Mouse (Mus musculus) limb, embryonic 14.5 days (tissue): Measurements from ENCODE around the gene Moap1. TPM values are rescaled to one million over a fixed set of nuclear protein-coding genes. Genes with fewer than 3 reads are reported as not detected.

Source experiments
- ATAC-seq: fragments of 200-750 bp; cut with Nextera tagmentation; 2 replicates; pipeline ENCODE4 v1.8.0; 2017; ENCODE audit warnings: low read depth, moderate number of reproducible peaks, moderate TSS enrichment; ENCODE audit not compliant: low FRiP score
- DNase-seq: peaks from one replicate; pipeline ENCODE4 v3.0.0-alpha.2; 2015; ENCODE audit warnings: low spot score
- H3K27ac ChIP-seq: fragments of 300-500 bp; sonication (generic); replicated peaks from 2 replicates; pipeline ENCODE4 v1.5.1; 2014; ENCODE audit warnings: low read depth, mild to moderate bottlenecking, low read length, moderate library complexity, mixed read lengths
- H3K27me3 ChIP-seq: fragments of 300-500 bp; sonication (generic); 2 replicates; pipeline ENCODE4 v1.6.1; 2014; ENCODE audit warnings: low read length, mixed read lengths; ENCODE audit not compliant: control insufficient read depth, insufficient read depth
- H3K36me3 ChIP-seq: fragments of 300-500 bp; sonication (generic); 2 replicates; pipeline ENCODE4 v1.6.1; 2014; ENCODE audit warnings: mild to moderate bottlenecking, low read length, moderate library complexity, mixed read lengths; ENCODE audit not compliant: control insufficient read depth, insufficient read depth
- H3K4me1 ChIP-seq: fragments of 300-500 bp; sonication (generic); 2 replicates; pipeline ENCODE4 v1.6.1; 2014; ENCODE audit warnings: antibody characterized with exemption, low read length, mixed read lengths; ENCODE audit not compliant: control insufficient read depth, insufficient read depth
- H3K4me2 ChIP-seq: fragments of 300-500 bp; sonication (generic); replicated peaks from 2 replicates; pipeline ENCODE4 v1.6.1; 2014; ENCODE audit warnings: low read depth, mild to moderate bottlenecking, low read length, moderate library complexity; ENCODE audit not compliant: severe bottlenecking
- H3K4me3 ChIP-seq: fragments of 300-500 bp; sonication (generic); replicated peaks from 2 replicates; pipeline ENCODE4 v1.5.1; 2014; ENCODE audit warnings: low read length
- H3K9ac ChIP-seq: fragments of 300-500 bp; sonication (generic); 2 replicates; pipeline ENCODE4 v1.6.1; 2014; ENCODE audit warnings: mild to moderate bottlenecking, low read depth, low read length, moderate library complexity; ENCODE audit not compliant: severe bottlenecking
- H3K9me3 ChIP-seq: fragments of 300-500 bp; sonication (generic); 2 replicates; pipeline ENCODE4 v1.6.1; 2016; ENCODE audit warnings: low read length; ENCODE audit not compliant: control insufficient read depth
- POLR2A ChIP-seq: fragments of 200-500 bp; IDR thresholded peaks from 2 replicates; pipeline ENCODE4 v1.8.0; 2012; ENCODE audit warnings: inconsistent platforms, mild to moderate bottlenecking, moderate library complexity, borderline replicate concordance; ENCODE audit not compliant: insufficient read depth, insufficient read length; ENCODE audit errors: extremely low read depth
- WGBS: fragments of 180-500 bp; shearing (Covaris S2); extraction: QIAGEN DNeasy Blood & Tissue Kit; methylation state at CpG from one replicate; pipeline ENCODE4 v1.1.7; 2014; 5-methylcytosine and 5-hydroxymethylcytosine counted together
- polyA plus RNA-seq, 2 experiments: library from polyadenylated mRNA; depleted of rRNA in 1 of 2; stranded (reverse) in 1 of 2; unstranded in 1 of 2; fragments of >200 nt; fragmentation: Nextera tagmentation in 1 of 2; extraction: Ambion mirVana in 1 of 2; gene quantifications; 2 replicates each; pipeline versions ENCODE4 v1.2.1 to v1.2.3; 2012 to 2014

The Moap1 gene
- polyA plus RNA-seq, 2 experiments, result 2.2 to 17.6 TPM

GRCm38 (mm10) chr12:102710851-102711375, 32.5 kb downstream of the Moap1 start:
- no peak for TF ChIP-seq POLR2A
- WGBS, result 66% methylated on average over 4 of the region's 4 CpGs

GRCm38 (mm10) chr12:102709896-102710295, 33.6 kb downstream of the Moap1 start:
- no peak for TF ChIP-seq POLR2A
- no peaks in the 10 kb centered on the region for H3K9me3 ChIP-seq
- H3K36me3 ChIP-seq, result no peaks in the 10 kb centered on the region
- H3K4me1 ChIP-seq, result peaks cover 4% of the 10 kb centered on the region; the same call in 1 of the 2 replicates
- WGBS, result 70% methylated on average over 5 of the region's 5 CpGs
- H3K4me3 ChIP-seq, result no peak overlapping the region
- H3K27me3 ChIP-seq, result no peaks in the 10 kb centered on the region
- no peak overlapping the region for H3K27ac ChIP-seq
- ATAC-seq (no peak), DNase-seq (no peak)
- H3K9ac ChIP-seq, result no peak overlapping the region
- H3K4me2 ChIP-seq, result no peak overlapping the region

More at GRCm38 (mm10) chr12:102710851-102711375, 32.5 kb downstream of the Moap1 start:
- DNase-seq (no peak), ATAC-seq (no peak)
- no peak overlapping the region for H3K9ac ChIP-seq
- H3K4me2 ChIP-seq, result no peak overlapping the region
- H3K27ac ChIP-seq, result no peak overlapping the region
- no peaks in the 10 kb centered on the region; the same call in 1 of the 2 replicates for H3K4me1 ChIP-seq
- no peaks in the 10 kb centered on the region for H3K36me3 ChIP-seq
- H3K27me3 ChIP-seq, result no peaks in the 10 kb centered on the region
- no peak overlapping the region for H3K4me3 ChIP-seq
- no peaks in the 10 kb centered on the region for H3K9me3 ChIP-seq

- Histone ChIP-seq H3K27me3 (no peaks in the 10 kb centered on the region), H3K9ac (no peak overlapping the region), H3K4me2 (no peak overlapping the region), H3K27ac (no peak overlapping the region), H3K9me3 (no peaks in the 10 kb centered on the region), H3K36me3 (no peaks in the 10 kb centered on the region), H3K4me1 (peaks cover 11% of the 10 kb centered on the region), H3K4me3 (no peak overlapping the region)
- DNase-seq, result no peak
- TF ChIP-seq POLR2A, result no peak
- no peak for ATAC-seq
- WGBS, result 88% methylated on average over 11 of the region's 11 CpGs
These were observed 35.2 kb downstream of the Moap1 start for GRCm38 (mm10) chr12:102708220-102708619.

GRCm38 (mm10) chr12:102706833-102707463, 36.5 kb downstream of the Moap1 start:
- H3K27me3 ChIP-seq, result no peaks in the 10 kb centered on the region

GRCm38 (mm10) chr12:102705906-102706640, 37.4 kb downstream of the Moap1 start:
- DNase-seq (no peak), ATAC-seq (no peak)
- H3K4me2 ChIP-seq, result no peak overlapping the region
- H3K9me3 ChIP-seq, result no peaks in the 10 kb centered on the region
- no peaks in the 10 kb centered on the region for H3K27me3 ChIP-seq
- 70% methylated on average over 6 of the region's 6 CpGs for WGBS
- no peak overlapping the region for H3K9ac ChIP-seq
- H3K4me3 ChIP-seq, result no peak overlapping the region
- TF ChIP-seq POLR2A, result no peak
- H3K4me1 ChIP-seq, result peaks cover 20% of the 10 kb centered on the region
- no peaks in the 10 kb centered on the region for H3K36me3 ChIP-seq
- no peak overlapping the region for H3K27ac ChIP-seq

More at GRCm38 (mm10) chr12:102706833-102707463, 36.5 kb downstream of the Moap1 start:
- H3K27ac ChIP-seq, result no peak overlapping the region
- H3K9ac ChIP-seq, result no peak overlapping the region
- peaks cover 20% of the 10 kb centered on the region for H3K4me1 ChIP-seq
- 76% methylated on average over 10 of the region's 10 CpGs for WGBS
- no peak overlapping the region for H3K4me3 ChIP-seq
- DNase-seq (no peak), ATAC-seq (no peak)
- TF ChIP-seq POLR2A, result no peak
- H3K4me2 ChIP-seq, result no peak overlapping the region
- no peaks in the 10 kb centered on the region for H3K9me3 ChIP-seq
- no peaks in the 10 kb centered on the region for H3K36me3 ChIP-seq
